Comparison of ENCODE assay signal across 27 mouse cellular contexts in genomic region chr17:16173568-16174105, GRCm38 (mm10).
DNase-seq lines count a peak whose midpoint lies in the region; ATAC-seq and TF ChIP-seq lines count a peak whose summit lies in the region.
"Had no signal": no experiment of that assay in that cellular context is flagged by ENCODE, and none has a peak within 500 bp of the region (broad histone marks: within the 10 kb centered on the region; RNA-seq: fewer than 3 reads in every experiment).

No protein-coding gene starts in this region.

- no peaks in the 10 kb centered on the region for H3K36me3 ChIP-seq in kidney, embryonic 15.5 days
- H3K36me3 ChIP-seq in lung, postnatal 0 days (ENCODE audit: insufficient read depth, low read length) = no peaks in the 10 kb centered on the region
- no peaks in the 10 kb centered on the region for H3K36me3 ChIP-seq in embryonic facial prominence, embryonic 14.5 days (ENCODE audit: control insufficient read depth, insufficient read depth, low read length)
- H3K36me3 ChIP-seq: embryonic facial prominence, embryonic 12.5 days; forebrain, embryonic 12.5 days; forebrain, embryonic 15.5 days; G1E; heart, embryonic 10.5 days; heart, embryonic 13.5 days had no signal

- no peak for DNase-seq in kidney, adult 11 months
- DNase-seq in lung, postnatal 0 days (ENCODE audit: low spot score) = peak; percentile 19
- no peak for DNase-seq in lung, adult 2 months
- DNase-seq in embryonic facial prominence, embryonic 14.5 days (ENCODE audit: low spot score) = peak; percentile 28
- peak; percentile 83 for DNase-seq in gonadal fat pad, adult 2 months (ENCODE audit: low read depth)
- no peak for DNase-seq in left cerebral cortex, postnatal 10 days (ENCODE audit: extremely low spot score in 1 of 2, low spot score in 2 of 2)
- DNase-seq: adrenal gland, postnatal 10 days; adrenal gland, postnatal 36 days; B cell, adult 2 months; cerebellum, adult 18-20 months; cerebellum, adult 9-10 months; cerebellum, postnatal 14 days; gastrocnemius, postnatal 25 days; heart, adult 2 months; heart, postnatal 14 days; heart, postnatal 4 days had no signal

- H3K4me2 ChIP-seq in kidney, embryonic 15.5 days = no peak overlapping the region
- H3K4me2 ChIP-seq in lung, postnatal 0 days (replicated peaks; ENCODE audit: low read depth, low read length) = no peak overlapping the region
- H3K4me2 ChIP-seq in embryonic facial prominence, embryonic 14.5 days (ENCODE audit: low read depth, low read length) = no peak overlapping the region
- H3K4me2 ChIP-seq: embryonic facial prominence, embryonic 12.5 days; forebrain, embryonic 12.5 days; forebrain, embryonic 15.5 days; heart, embryonic 13.5 days; hindbrain, embryonic 14.5 days had no signal

- 38% methylated on average over 3 of the region's 3 CpGs for WGBS in kidney, embryonic 15.5 days
- WGBS in lung, postnatal 0 days = 28% methylated on average over 3 of the region's 3 CpGs
- 45% methylated on average over 3 of the region's 3 CpGs for WGBS in lung, adult 2 months
- 51% methylated on average over 3 of the region's 3 CpGs for WGBS in embryonic facial prominence, embryonic 14.5 days

- no peak for TF ChIP-seq POLR2A in lung, adult 2 months (IDR thresholded peaks at IDR 0.05; ENCODE audit: borderline replicate concordance, extremely low read depth, low read depth, low read length)

- H3K9ac ChIP-seq in kidney, embryonic 15.5 days = no peak overlapping the region
- no peak overlapping the region for H3K9ac ChIP-seq in lung, postnatal 0 days (replicated peaks; ENCODE audit: low read depth)
- no peak overlapping the region for H3K9ac ChIP-seq in embryonic facial prominence, embryonic 14.5 days (ENCODE audit: low read depth, low read length)
- H3K9ac ChIP-seq: embryonic facial prominence, embryonic 12.5 days; forebrain, embryonic 12.5 days; forebrain, embryonic 15.5 days; heart, embryonic 13.5 days; hindbrain, embryonic 14.5 days had no signal

- no peaks in the 10 kb centered on the region for H3K9me3 ChIP-seq in kidney, embryonic 15.5 days (replicated peaks)
- H3K9me3 ChIP-seq in lung, postnatal 0 days (ENCODE audit: low read length) = no peaks in the 10 kb centered on the region
- no peaks in the 10 kb centered on the region for H3K9me3 ChIP-seq in embryonic facial prominence, embryonic 14.5 days (ENCODE audit: control insufficient read depth, low read length)
- H3K9me3 ChIP-seq: embryonic facial prominence, embryonic 12.5 days; forebrain, embryonic 12.5 days; forebrain, embryonic 15.5 days; G1E; heart, embryonic 10.5 days; heart, embryonic 13.5 days had no signal

- intact Hi-C loops in left cerebral cortex, postnatal 10 days (cut with DNase I) = no loop called here

- peaks cover 7% of the 10 kb centered on the region; the same call in 1 of the 2 replicates for H3K4me1 ChIP-seq in kidney, embryonic 15.5 days
- no peaks in the 10 kb centered on the region for H3K4me1 ChIP-seq in lung, postnatal 0 days (ENCODE audit: insufficient read depth, low read depth, low read length)
- H3K4me1 ChIP-seq in lung, adult 2 months (ENCODE audit: control insufficient read depth, insufficient read depth, low read length) = peaks cover 3% of the 10 kb centered on the region; the same call in 1 of the 2 replicates
- 0 out of 2 replicates have a peak, but pooled peaks cover 3% of the 10 kb centered on the region for H3K4me1 ChIP-seq in embryonic facial prominence, embryonic 14.5 days (ENCODE audit: control insufficient read depth, insufficient read depth, low read length)
- H3K4me1 ChIP-seq: heart, embryonic 10.5 days; heart, embryonic 13.5 days had no signal

- H3K27ac ChIP-seq in kidney, embryonic 15.5 days = no peak overlapping the region
- no peak overlapping the region for H3K27ac ChIP-seq in lung, postnatal 0 days (ENCODE audit: low read length)
- no peak overlapping the region for H3K27ac ChIP-seq in embryonic facial prominence, embryonic 14.5 days (replicated peaks; ENCODE audit: low read depth, low read length)
- H3K27ac ChIP-seq: embryonic facial prominence, embryonic 12.5 days; forebrain, embryonic 12.5 days; forebrain, embryonic 15.5 days; heart, adult 2 months; heart, embryonic 10.5 days; heart, embryonic 13.5 days; hindbrain, embryonic 14.5 days; hindbrain, postnatal 0 days had no signal

- no peaks in the 10 kb centered on the region for H3K27me3 ChIP-seq in kidney, embryonic 15.5 days
- no peaks in the 10 kb centered on the region for H3K27me3 ChIP-seq in lung, postnatal 0 days (replicated peaks; ENCODE audit: insufficient read depth, low read length)
- H3K27me3 ChIP-seq in embryonic facial prominence, embryonic 14.5 days (replicated peaks; ENCODE audit: control insufficient read depth, insufficient read depth, low read length) = no peaks in the 10 kb centered on the region
- H3K27me3 ChIP-seq: CH12.LX; embryonic facial prominence, embryonic 12.5 days; forebrain, embryonic 12.5 days; forebrain, embryonic 15.5 days; heart, embryonic 13.5 days; Patski had no signal

- TF ChIP-seq CTCF in lung, postnatal 0 days (IDR thresholded peaks at IDR 0.05) = no peak
- no peak for TF ChIP-seq CTCF in lung, adult 2 months (IDR thresholded peaks at IDR 0.05; ENCODE audit: insufficient read depth, low read length)

- H3K4me3 ChIP-seq in kidney, embryonic 15.5 days (replicated peaks) = no peak overlapping the region
- H3K4me3 ChIP-seq in lung, postnatal 0 days (ENCODE audit: low read depth, low read length) = no peak overlapping the region
- no peak overlapping the region for H3K4me3 ChIP-seq in lung, adult 2 months (replicated peaks; ENCODE audit: extremely low read depth, low read depth, low read length)
- no peak overlapping the region for H3K4me3 ChIP-seq in embryonic facial prominence, embryonic 14.5 days (ENCODE audit: low read depth, low read length)
- H3K4me3 ChIP-seq: embryonic facial prominence, embryonic 12.5 days; forebrain, embryonic 12.5 days; forebrain, embryonic 15.5 days; heart, adult 2 months; heart, embryonic 10.5 days; heart, embryonic 13.5 days had no signal

- ATAC-seq in kidney, embryonic 15.5 days (replicated peaks; ENCODE audit: low FRiP score) = 0 out of 2 replicates have a peak, but pooled peaks have one; percentile 70
- ATAC-seq in lung, postnatal 0 days = peak; percentile 54
- 0 out of 2 replicates have a peak, but pooled peaks have one; percentile 47 for ATAC-seq in embryonic facial prominence, embryonic 14.5 days (ENCODE audit: low read depth)
- ATAC-seq: forebrain, embryonic 15.5 days; hindbrain, postnatal 0 days; Patski had no signal

- no peak for TF ChIP-seq EP300 in lung, postnatal 0 days (IDR thresholded peaks at IDR 0.05)

Comparison
In these comparisons a context has a peak if more than half of its experiments do, and no peak if none do; other contexts are left out.
1. DNase-seq: peak in lung, postnatal 0 days (single experiment), embryonic facial prominence, embryonic 14.5 days (single experiment) and gonadal fat pad, adult 2 months (single experiment); none in kidney, adult 11 months (single experiment), lung, adult 2 months (single experiment) and left cerebral cortex, postnatal 10 days (0 of 2).
2. Peak in every context shown above with its lines, with median percentiles within 50 percentile points of each other: ATAC-seq.